Mouse (Mus musculus) hindbrain, embryonic 10.5 days (tissue): ENCODE measurements around the gene Irf9. TPM values are rescaled to one million over a fixed set of nuclear protein-coding genes. Genes with fewer than 3 reads are reported as not detected.

ENCODE experiments used
- DNase-seq: peaks from one replicate; pipeline ENCODE4 v3.0.0-alpha.2; 2017; ENCODE audit warnings: low spot score
- H3K27ac ChIP-seq: fragments of 300-500 bp; sonication (generic); 2 replicates; pipeline ENCODE4 v1.5.1; 2016; ENCODE audit warnings: mild to moderate bottlenecking, moderate library complexity
- H3K27me3 ChIP-seq: fragments of 300-500 bp; sonication (generic); 2 replicates; pipeline ENCODE4 v1.6.1; 2016; ENCODE audit warnings: mild to moderate bottlenecking; ENCODE audit not compliant: poor library complexity, insufficient read depth, severe bottlenecking
- H3K36me3 ChIP-seq: fragments of 300-500 bp; sonication (generic); 2 replicates; pipeline ENCODE4 v1.6.1; 2016; ENCODE audit warnings: mild to moderate bottlenecking, moderate library complexity
- H3K4me1 ChIP-seq: fragments of 300-500 bp; sonication (generic); replicated peaks from 2 replicates; pipeline ENCODE4 v1.6.1; 2016; ENCODE audit warnings: mild to moderate bottlenecking
- H3K4me3 ChIP-seq: fragments of 300-500 bp; sonication (generic); 2 replicates; pipeline ENCODE4 v1.5.1; 2016; ENCODE audit warnings: mild to moderate bottlenecking, moderate library complexity
- H3K9me3 ChIP-seq: fragments of 300-500 bp; sonication (generic); 2 replicates; pipeline ENCODE4 v1.6.1; 2016; ENCODE audit warnings: mild to moderate bottlenecking, moderate library complexity
- WGBS: fragments of 180-500 bp; shearing (Covaris S2); methylation state at CpG from one replicate; pipeline ENCODE4 v1.1.7; 2016; 5-methylcytosine and 5-hydroxymethylcytosine counted together
- polyA plus RNA-seq: library from polyadenylated mRNA; unstranded; fragments of >200 nt; fragmentation: Nextera tagmentation; extraction: Ambion mirVana; gene quantifications from 2 replicates; pipeline ENCODE4 v1.2.1, GENCODE M21; 2016

The Irf9 gene
- polyA plus RNA-seq, 1 experiment from 2014 or later: 7.8 TPM

- H3K36me3 ChIP-seq: peaks cover 41% of the 10 kb centered on the region
- DNase-seq: no peak
- H3K4me3 ChIP-seq: no peak overlapping the region
- H3K27ac ChIP-seq: no peak overlapping the region
- no peaks in the 10 kb centered on the region for H3K9me3 ChIP-seq
- H3K27me3 ChIP-seq: no peaks in the 10 kb centered on the region
- peaks cover 13% of the 10 kb centered on the region for H3K4me1 ChIP-seq
Measured at GRCm38 (mm10) chr14:55571760-55572159, 31.6 kb upstream of the Irf9 start.

GRCm38 (mm10) chr14:55575302-55575701, 28.1 kb upstream of the Irf9 start, which contains the start of gene Fitm1:
TSS of gene Fitm1 (plus strand) at chr14:55575617.
- Histone ChIP-seq H3K36me3 (peaks cover 12% of the 10 kb centered on the region), H3K27ac (no peak within 1 kb of the TSS), H3K27me3 (no peaks in the 10 kb centered on the region), H3K9me3 (no peaks in the 10 kb centered on the region), H3K4me3 (no peak within 1 kb of the TSS), H3K4me1 (peaks cover 37% of the 10 kb centered on the region)
- no peak for DNase-seq
- 77% methylated on average over 8 of the region's 8 CpGs for WGBS

GRCm38 (mm10) chr14:55575711-55576110, 27.7 kb upstream of the Irf9 start:
- H3K36me3 ChIP-seq: peaks cover 12% of the 10 kb centered on the region
- peaks cover 37% of the 10 kb centered on the region for H3K4me1 ChIP-seq
- DNase-seq: no peak
- H3K27ac ChIP-seq: no peak overlapping the region
- H3K9me3 ChIP-seq: no peaks in the 10 kb centered on the region
- no peaks in the 10 kb centered on the region for H3K27me3 ChIP-seq
- WGBS: 78% methylated on average over 13 of the region's 13 CpGs
- H3K4me3 ChIP-seq: no peak overlapping the region

GRCm38 (mm10) chr14:55576376-55576775, 27.0 kb upstream of the Irf9 start:
- H3K4me3 ChIP-seq: no peak overlapping the region
- 84% methylated on average over 16 of the region's 16 CpGs for WGBS
- H3K27me3 ChIP-seq: no peaks in the 10 kb centered on the region
- H3K4me1 ChIP-seq: peaks cover 37% of the 10 kb centered on the region
- DNase-seq: no peak
- peaks cover 17% of the 10 kb centered on the region for H3K36me3 ChIP-seq
- H3K27ac ChIP-seq: no peak overlapping the region
- H3K9me3 ChIP-seq: no peaks in the 10 kb centered on the region

DNA sequence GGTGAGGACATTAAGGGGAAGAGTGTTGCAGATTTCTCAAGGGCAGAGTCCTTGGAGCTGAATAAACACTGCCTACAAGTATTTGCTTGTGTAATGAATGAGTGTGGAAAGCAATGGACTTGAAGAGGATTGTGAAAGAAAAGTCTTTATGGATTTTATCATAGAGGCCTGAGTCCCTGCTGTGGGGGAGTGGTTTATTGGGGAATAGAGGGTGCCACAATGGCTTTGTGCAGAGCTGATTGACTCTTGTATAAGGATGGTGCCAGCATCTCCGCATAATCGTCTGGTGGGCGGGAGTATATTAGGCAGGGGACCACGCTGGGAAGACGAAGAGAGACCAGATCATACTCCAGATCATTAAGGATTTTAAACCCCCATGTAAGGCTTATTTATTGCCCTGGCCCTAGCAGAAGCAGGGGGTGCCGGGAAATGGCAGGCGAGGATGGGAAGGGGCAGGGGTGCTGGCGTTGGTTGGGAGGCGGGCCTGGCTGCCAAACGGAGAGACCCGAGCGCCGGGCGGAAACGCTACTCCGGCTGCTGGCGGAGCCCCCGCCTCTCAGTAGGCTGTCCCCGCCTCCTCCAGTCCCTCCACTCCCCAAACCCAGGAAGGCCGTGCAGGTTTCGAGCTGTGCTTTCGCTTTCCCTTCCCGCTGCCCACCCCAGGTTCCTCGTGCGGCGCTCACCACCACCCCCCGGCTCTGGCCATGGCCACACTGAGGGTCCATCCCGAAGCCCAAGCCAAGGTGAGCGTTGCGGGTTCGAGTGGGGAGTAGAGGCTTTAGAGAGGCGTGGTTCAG, 25.3 kb upstream of the Irf9 start, which contains the start of gene Psme1:
Psme1 (plus strand) TSS at position 253 of the 797 bp plus-strand sequence.
- DNase-seq: peak; percentile 86
- WGBS: 1% methylated on average over 32 of the region's 32 CpGs

DNA sequence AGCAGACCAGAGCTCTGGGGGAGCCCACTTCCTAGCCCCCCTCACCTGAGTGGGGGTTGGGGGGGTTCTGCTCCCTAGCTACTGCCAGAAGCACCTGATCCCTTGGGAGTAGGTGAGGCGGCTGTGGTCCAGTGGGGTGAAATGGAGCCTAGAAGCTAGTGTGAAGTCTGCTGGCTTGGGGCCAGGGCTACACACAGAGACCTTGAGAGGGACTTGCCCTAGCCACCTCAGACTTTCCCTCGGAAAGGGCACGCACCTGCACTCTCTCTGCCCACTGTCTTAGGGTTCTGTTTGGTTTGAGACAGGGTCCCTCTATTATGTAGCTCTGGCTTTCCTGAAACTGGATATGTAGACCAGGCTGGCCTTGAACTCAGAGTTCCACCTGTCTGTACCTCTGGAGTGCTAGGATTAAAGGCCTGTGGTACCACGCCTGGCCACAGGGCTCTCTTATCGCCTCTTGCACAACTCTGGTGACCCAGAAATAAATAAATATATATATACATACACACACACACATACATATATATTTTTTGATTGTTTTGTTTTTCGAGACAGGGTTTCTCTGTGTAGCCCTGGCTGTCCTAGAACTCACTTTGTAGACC, 24.6 kb upstream of the Irf9 start:
- H3K36me3 ChIP-seq: peaks cover 26% of the 10 kb centered on the region
- no peaks in the 10 kb centered on the region for H3K9me3 ChIP-seq
- H3K4me1 ChIP-seq: peaks cover 37% of the 10 kb centered on the region
- H3K4me3 ChIP-seq: peak overlapping the region; percentile 71
- 36% methylated on average over 6 of the region's 6 CpGs for WGBS
- peak overlapping the region; percentile 91 for H3K27ac ChIP-seq
- 0 out of 2 replicates have a peak, but pooled peaks cover 4% of the 10 kb centered on the region for H3K27me3 ChIP-seq
- no peak for DNase-seq

More for the DNA sequence above, 25.3 kb upstream of the Irf9 start, which contains the start of gene Psme1:
- peaks cover 37% of the 10 kb centered on the region for H3K4me1 ChIP-seq
- peak within 1 kb of the TSS; percentile 71 for H3K4me3 ChIP-seq
- peak within 1 kb of the TSS; percentile 91 for H3K27ac ChIP-seq
- H3K9me3 ChIP-seq: no peaks in the 10 kb centered on the region
- no peaks in the 10 kb centered on the region for H3K27me3 ChIP-seq
- H3K36me3 ChIP-seq: peaks cover 26% of the 10 kb centered on the region

DNA sequence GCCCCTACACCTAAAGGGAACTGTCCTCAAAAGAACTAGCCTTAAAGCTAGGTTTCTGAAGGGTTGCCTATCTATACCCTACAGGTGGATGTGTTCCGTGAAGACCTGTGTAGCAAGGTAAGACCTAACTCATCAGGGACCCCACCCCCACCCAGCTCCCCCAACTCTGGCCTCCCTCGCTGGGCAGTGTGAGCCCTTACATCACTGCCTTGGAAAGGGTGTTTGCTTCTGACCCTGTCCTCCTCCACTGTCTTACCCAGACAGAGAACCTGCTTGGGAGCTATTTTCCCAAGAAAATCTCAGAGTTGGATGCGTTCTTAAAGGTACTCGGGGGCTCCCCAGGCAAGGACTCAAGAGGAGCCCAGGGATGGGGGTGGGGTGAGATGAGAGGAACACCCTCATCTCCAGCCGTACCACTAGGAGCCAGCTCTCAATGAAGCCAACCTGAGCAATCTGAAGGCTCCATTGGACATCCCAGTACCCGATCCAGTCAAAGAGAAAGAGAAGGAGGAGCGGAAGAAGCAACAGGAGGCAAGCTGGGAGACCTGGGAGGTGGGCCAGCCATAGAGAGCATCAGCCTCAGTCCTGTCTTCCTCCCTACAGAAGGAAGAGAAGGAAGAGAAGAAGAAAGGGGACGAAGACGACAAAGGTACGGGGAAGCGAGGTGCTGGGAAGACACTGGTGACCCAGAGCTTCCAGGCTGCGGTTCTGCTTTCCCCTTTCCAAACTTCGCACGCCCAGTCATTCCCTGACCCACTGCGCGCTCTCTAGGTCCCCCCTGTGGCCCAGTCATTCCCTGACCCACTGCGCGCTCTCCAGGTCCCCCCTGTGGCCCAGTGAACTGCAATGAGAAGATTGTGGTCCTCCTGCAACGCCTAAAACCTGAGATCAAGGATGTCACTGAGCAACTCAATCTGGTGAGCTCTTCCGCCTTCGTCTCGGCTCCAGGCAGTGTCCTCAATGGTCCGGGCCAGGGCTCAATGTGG, 23.6 kb upstream of the Irf9 start:
- H3K27me3 ChIP-seq: peaks cover 7% of the 10 kb centered on the region; the same call in 1 of the 2 replicates
- H3K27ac ChIP-seq: no peak overlapping the region
- no peak for DNase-seq
- no peak overlapping the region for H3K4me3 ChIP-seq
- no peaks in the 10 kb centered on the region for H3K9me3 ChIP-seq
- whole genome bisulfite sequencing: 82% methylated on average over 23 of the region's 23 CpGs
- H3K4me1 ChIP-seq: peaks cover 42% of the 10 kb centered on the region
- peaks cover 26% of the 10 kb centered on the region for H3K36me3 ChIP-seq

DNA sequence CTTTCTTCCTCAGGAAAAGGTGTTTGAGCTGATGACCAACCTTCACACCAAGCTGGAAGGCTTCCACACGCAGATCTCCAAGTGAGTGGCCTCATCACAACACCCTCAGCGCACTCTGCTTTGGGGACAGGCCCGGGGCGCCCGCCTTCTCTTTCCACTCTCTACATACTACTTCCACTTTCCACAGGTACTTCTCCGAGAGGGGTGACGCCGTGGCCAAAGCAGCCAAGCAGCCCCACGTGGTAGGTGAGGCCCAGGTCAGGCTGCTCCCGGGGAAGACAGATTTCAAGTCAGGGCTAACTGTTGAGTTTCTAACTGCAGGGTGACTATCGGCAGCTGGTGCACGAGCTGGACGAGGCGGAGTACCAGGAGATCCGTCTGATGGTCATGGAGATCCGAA, 22.6 kb upstream of the Irf9 start:
- Histone ChIP-seq H3K4me1 (peaks cover 46% of the 10 kb centered on the region), H3K9me3 (no peaks in the 10 kb centered on the region), H3K27me3 (peaks cover 7% of the 10 kb centered on the region; the same call in 1 of the 2 replicates), H3K4me3 (no peak overlapping the region), H3K27ac (no peak overlapping the region), H3K36me3 (peaks cover 26% of the 10 kb centered on the region)
- DNase-seq: no peak
- WGBS: 94% methylated on average over 16 of the region's 16 CpGs

GRCm38 (mm10) chr14:55581981-55582681, 21.2 kb upstream of the Irf9 start:
- no peak overlapping the region for H3K4me3 ChIP-seq
- DNase-seq: no peak
- no peak overlapping the region for H3K27ac ChIP-seq
- H3K27me3 ChIP-seq: peaks cover 7% of the 10 kb centered on the region; the same call in 1 of the 2 replicates
- peaks cover 38% of the 10 kb centered on the region for H3K4me1 ChIP-seq
- peaks cover 30% of the 10 kb centered on the region for H3K36me3 ChIP-seq
- no peaks in the 10 kb centered on the region for H3K9me3 ChIP-seq
- 78% methylated on average over 9 of the region's 9 CpGs for WGBS

DNA sequence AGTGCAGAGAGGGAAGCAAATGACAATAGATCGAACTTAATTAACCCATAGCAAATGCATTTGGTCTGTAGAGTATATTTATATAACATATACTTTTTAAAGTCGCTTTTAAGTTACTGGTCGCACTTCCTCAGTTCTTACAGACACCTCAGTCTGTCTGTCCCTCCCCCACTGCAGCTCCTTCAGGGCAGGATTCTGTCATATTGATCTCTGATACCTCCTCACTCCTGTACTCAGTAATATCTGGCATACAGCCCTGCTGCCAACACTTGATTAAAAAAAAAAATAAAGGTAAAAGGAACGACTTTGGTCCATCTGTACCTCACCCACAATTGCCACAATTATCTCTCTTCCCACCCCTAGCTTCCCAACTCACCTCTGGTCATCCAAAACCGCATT, 19.1 kb upstream of the Irf9 start:
- H3K27ac ChIP-seq: peak overlapping the region; percentile 82; the same call in 1 of the 2 replicates
- H3K36me3 ChIP-seq: peaks cover 49% of the 10 kb centered on the region
- WGBS: 37% methylated on average over 5 of the region's 5 CpGs
- no peaks in the 10 kb centered on the region for H3K9me3 ChIP-seq
- H3K4me1 ChIP-seq: peaks cover 21% of the 10 kb centered on the region
- peaks cover 7% of the 10 kb centered on the region; the same call in 1 of the 2 replicates for H3K27me3 ChIP-seq
- peak overlapping the region; percentile 67 for H3K4me3 ChIP-seq
- no peak for DNase-seq

- H3K4me1 ChIP-seq: peaks cover 18% of the 10 kb centered on the region
- H3K36me3 ChIP-seq: peaks cover 48% of the 10 kb centered on the region
- peaks cover 7% of the 10 kb centered on the region; the same call in 1 of the 2 replicates for H3K27me3 ChIP-seq
- H3K4me3 ChIP-seq: peak within 1 kb of the TSS; percentile 67
- 1% methylated on average over 43 of the region's 43 CpGs for WGBS
- DNase-seq: peak; percentile 66
- no peaks in the 10 kb centered on the region for H3K9me3 ChIP-seq
- H3K27ac ChIP-seq: peak within 1 kb of the TSS; percentile 82
Measured at GRCm38 (mm10) chr14:55584702-55585565, 18.4 kb upstream of the Irf9 start, which contains the start of gene Emc9. TSS of gene Emc9 (minus strand) at chr14:55585302.
